Mouse (Mus musculus) myocyte (in vitro differentiated cells): ENCODE results near the gene Dhdds. TPM values are rescaled to one million over a fixed set of nuclear protein-coding genes. Genes with fewer than 3 reads are reported as not detected.
"Not testable (repeated sequence)": the region's sequence is repeated elsewhere in the genome, so short reads cannot be mapped to it uniquely, and the experiment has no call there.

Source experiments
- H3K27me3 ChIP-seq: one replicate; pipeline ENCODE4 v1.6.1; 2011; ENCODE audit not compliant: control insufficient read depth, insufficient read depth, insufficient read length
- H3K36me3 ChIP-seq: one replicate; pipeline ENCODE4 v1.6.1; 2011; ENCODE audit not compliant: control insufficient read depth, insufficient read depth
- H3K4me2 ChIP-seq: one replicate; pipeline ENCODE4 v1.6.1; 2011; ENCODE audit warnings: low read depth, control low read depth
- H3K4me3 ChIP-seq: one replicate; pipeline ENCODE4 v1.5.1; 2011; ENCODE audit warnings: mild to moderate bottlenecking, control low read depth, moderate library complexity
- H3K79me2 ChIP-seq: one replicate; pipeline ENCODE4 v1.6.1; 2011; ENCODE audit not compliant: control insufficient read depth, insufficient read depth
- H3ac ChIP-seq: one replicate; pipeline ENCODE4 v1.6.1; 2011; ENCODE audit not compliant: control insufficient read depth, insufficient read length
- CEBPB ChIP-seq: IDR thresholded peaks from 2 replicates; pipeline ENCODE4 v1.6.1; 2011; ENCODE audit warnings: mild to moderate bottlenecking, moderate library complexity; ENCODE audit not compliant: poor library complexity, insufficient read depth, severe bottlenecking
- E2F4 ChIP-seq: IDR thresholded peaks from one replicate; pipeline ENCODE4 v1.6.1; 2011; ENCODE audit warnings: mild to moderate bottlenecking, control low read depth, moderate library complexity; ENCODE audit not compliant: insufficient read depth
- MAX ChIP-seq: IDR thresholded peaks from one replicate; pipeline ENCODE4 v1.6.1; 2011; ENCODE audit warnings: low read depth, mild to moderate bottlenecking, control low read depth
- MYOD1 ChIP-seq, 3 experiments: IDR thresholded peaks; one replicate each; pipeline ENCODE4 v1.6.1; 2011; ENCODE audit warnings: control low read depth in 2 of 3, low read depth in 2 of 3, mild to moderate bottlenecking in 2 of 3, moderate library complexity in 1 of 3; ENCODE audit not compliant: insufficient read length in 2 of 3, control insufficient read depth in 1 of 3
- MYOG ChIP-seq, 3 experiments: IDR thresholded peaks; one replicate each; pipeline ENCODE4 v1.6.1; 2011; ENCODE audit warnings: control low read depth in 2 of 3, low read depth in 2 of 3, mild to moderate bottlenecking in 2 of 3; ENCODE audit not compliant: insufficient read length in 2 of 3, control insufficient read depth in 1 of 3, insufficient read depth in 1 of 3
- POLR2A ChIP-seq: IDR thresholded peaks from one replicate; pipeline ENCODE4 v1.6.1; 2011; ENCODE audit warnings: low read depth, mild to moderate bottlenecking, control low read depth, moderate library complexity; ENCODE audit not compliant: insufficient read length
- POLR2AphosphoS2 ChIP-seq: IDR thresholded peaks from one replicate; pipeline ENCODE4 v1.6.1; 2011; ENCODE audit warnings: low read depth, control low read depth; ENCODE audit not compliant: insufficient read length
- REST ChIP-seq: IDR thresholded peaks from one replicate; pipeline ENCODE4 v1.6.1; 2011; ENCODE audit warnings: mild to moderate bottlenecking, control low read depth, moderate library complexity; ENCODE audit not compliant: insufficient read depth, insufficient read length
- SRF ChIP-seq: IDR thresholded peaks from one replicate; pipeline ENCODE4 v1.6.1; 2011; ENCODE audit warnings: low read depth; ENCODE audit not compliant: control insufficient read depth, insufficient read length
- TCF12 ChIP-seq: IDR thresholded peaks from one replicate; pipeline ENCODE4 v1.6.1; 2011; ENCODE audit warnings: mild to moderate bottlenecking, control low read depth; ENCODE audit not compliant: poor library complexity, insufficient read depth, severe bottlenecking
- TCF3 ChIP-seq: IDR thresholded peaks from one replicate; pipeline ENCODE4 v1.6.1; 2011; ENCODE audit warnings: low read depth, control low read depth; ENCODE audit not compliant: insufficient read length
- USF1 ChIP-seq: IDR thresholded peaks from one replicate; pipeline ENCODE4 v1.6.1; 2011; ENCODE audit warnings: low read depth, mild to moderate bottlenecking, control low read depth, moderate library complexity
- polyA plus RNA-seq: library from polyadenylated mRNA; unstranded; fragments of >200 nt; fragmentation: generic; extraction: Trizol; gene quantifications from one replicate; pipeline ENCODE4 v1.2.1, GENCODE M21; 2012; ENCODE audit warnings: missing spikeins

Gene Dhdds
- polyA plus RNA-seq, 1 experiment, result 30.5 TPM

DNA sequence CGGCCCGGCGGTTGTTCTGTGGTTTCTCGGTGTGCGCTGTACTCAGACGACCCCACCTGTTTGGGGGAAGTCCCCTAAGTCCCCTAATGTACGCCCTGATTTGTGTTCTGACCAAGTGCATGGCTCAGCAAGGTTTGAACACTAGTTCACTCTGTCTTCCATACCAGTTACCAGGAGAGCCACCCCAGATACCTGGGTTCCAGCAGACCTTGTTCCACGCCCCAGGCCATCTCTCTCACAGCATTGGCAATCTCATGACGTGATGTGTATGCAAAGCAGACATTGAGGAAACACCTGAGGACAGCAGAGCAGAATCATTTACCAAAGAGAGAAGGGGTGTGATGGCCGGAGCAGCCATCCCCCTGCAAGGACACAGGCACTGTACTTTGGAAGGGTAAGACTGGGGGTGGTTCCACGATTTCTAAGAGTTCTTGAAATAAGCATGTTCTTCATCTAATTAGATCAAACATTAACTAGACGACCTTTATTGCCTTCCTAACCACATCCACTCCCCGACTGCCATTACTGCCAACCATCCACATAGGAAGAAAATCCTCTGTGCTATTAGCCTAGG is 9.5 kb downstream of the Dhdds start:
- H3ac ChIP-seq, result no peak overlapping the region
- no peak for TF ChIP-seq USF1
- no peak for TF ChIP-seq REST
- TF ChIP-seq MYOG (IDR thresholded peaks at IDR 0.05; ENCODE audit: control insufficient read depth in 1 of 3, insufficient read depth in 1 of 3, insufficient read length in 2 of 3, low read depth in 2 of 3), result no peak
- TF ChIP-seq POLR2A, result no peak
- no peak for TF ChIP-seq E2F4
- no peak for TF ChIP-seq TCF3
- no peaks in the 10 kb centered on the region for H3K79me2 ChIP-seq
- H3K4me2 ChIP-seq, result no peak overlapping the region
- H3K27me3 ChIP-seq, result no peaks in the 10 kb centered on the region
- no peak overlapping the region for H3K4me3 ChIP-seq
- peaks cover 32% of the 10 kb centered on the region for H3K36me3 ChIP-seq

DNA sequence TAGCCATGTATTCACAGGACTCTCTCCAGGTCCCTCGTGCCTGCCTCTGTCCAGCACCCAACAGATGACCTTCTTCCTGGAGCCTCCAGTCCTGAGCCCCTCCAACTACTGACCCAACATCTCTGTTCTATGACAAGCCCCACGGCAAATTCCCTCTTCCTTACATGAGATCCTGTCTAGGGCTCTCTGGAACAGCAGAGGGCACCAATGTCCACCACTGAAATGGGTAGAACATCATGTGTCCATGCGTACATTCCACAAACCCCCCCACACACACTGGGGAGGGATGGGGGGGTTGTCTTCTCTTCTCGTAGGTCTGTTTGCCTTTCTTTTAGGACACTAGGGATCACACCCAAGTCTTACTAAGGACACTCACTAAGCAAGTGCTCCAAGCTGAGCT is 10.7 kb downstream of the Dhdds start:
- H3K4me3 ChIP-seq, result no peak overlapping the region
- H3K4me2 ChIP-seq, result no peak overlapping the region
- no peak overlapping the region for H3ac ChIP-seq
- H3K27me3 ChIP-seq, result no peaks in the 10 kb centered on the region
- TF ChIP-seq TCF3 (no peak), USF1 (no peak), POLR2A (no peak), CEBPB (no peak), REST (no peak), TCF12 (no peak), POLR2AphosphoS2 (no peak), SRF (no peak), MYOD1 (IDR thresholded peaks at IDR 0.05; ENCODE audit: control insufficient read depth in 1 of 3, insufficient read length in 2 of 3, low read depth in 2 of 3) (no peak), MYOG (IDR thresholded peaks at IDR 0.05; ENCODE audit: control insufficient read depth in 1 of 3, insufficient read depth in 1 of 3, insufficient read length in 2 of 3, low read depth in 2 of 3) (no peak), MAX (no peak), E2F4 (no peak)
- no peaks in the 10 kb centered on the region for H3K79me2 ChIP-seq
- H3K36me3 ChIP-seq, result peaks cover 32% of the 10 kb centered on the region

DNA sequence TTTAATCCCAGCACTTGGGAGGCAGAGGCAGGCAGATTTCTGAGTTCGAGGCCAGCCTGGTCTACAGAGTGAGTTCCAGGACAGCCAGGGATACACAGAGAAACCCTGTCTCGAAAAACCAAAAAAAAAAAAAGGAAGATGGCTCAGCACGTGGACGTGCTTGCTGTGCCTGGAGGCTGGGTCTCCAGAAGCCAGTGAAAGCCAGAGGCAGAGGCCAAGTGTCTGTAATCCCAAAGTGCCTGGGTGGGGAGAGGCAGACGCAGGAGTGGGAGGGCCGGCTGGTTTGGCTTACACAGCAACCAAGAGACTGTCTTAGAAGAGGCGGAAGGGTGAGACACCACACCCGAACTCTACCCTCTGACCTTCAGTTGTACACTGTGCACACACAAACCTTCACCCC is 12.4 kb downstream of the Dhdds start:
- not testable (repeated sequence) for H3K27me3 ChIP-seq, H3K4me3 ChIP-seq, H3K79me2 ChIP-seq, H3ac ChIP-seq, H3K4me2 ChIP-seq
- peaks cover 25% of the 10 kb centered on the region for H3K36me3 ChIP-seq

DNA sequence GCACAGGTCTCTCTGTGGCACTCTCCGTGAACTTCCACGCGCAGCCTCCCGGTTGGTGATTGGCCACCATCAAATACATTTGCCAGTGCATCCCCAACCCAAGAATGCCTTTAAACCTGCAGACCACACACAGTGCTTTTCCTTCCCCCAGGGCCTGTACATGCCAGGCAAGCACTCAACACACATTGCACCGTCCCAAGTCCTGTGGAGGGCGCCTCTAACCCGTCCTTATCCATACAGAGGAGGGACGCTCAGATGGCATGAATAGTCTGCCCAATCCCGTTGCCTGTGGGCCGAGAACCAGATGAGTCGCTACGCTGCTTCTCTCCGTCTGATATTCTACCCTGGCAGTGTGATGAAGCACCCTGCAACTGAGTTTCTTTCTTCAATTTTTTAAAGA is 17.8 kb downstream of the Dhdds start:
- no peaks in the 10 kb centered on the region for H3K27me3 ChIP-seq
- peaks cover 12% of the 10 kb centered on the region for H3K36me3 ChIP-seq
- no peak overlapping the region for H3K4me3 ChIP-seq
- no peaks in the 10 kb centered on the region for H3K79me2 ChIP-seq
- no peak overlapping the region for H3K4me2 ChIP-seq
- no peak overlapping the region for H3ac ChIP-seq
- TF ChIP-seq MYOD1 (IDR thresholded peaks at IDR 0.05; ENCODE audit: control insufficient read depth in 1 of 3, insufficient read length in 2 of 3, low read depth in 2 of 3), result no peak
- no peak for TF ChIP-seq USF1
- no peak for TF ChIP-seq TCF12
- no peak for TF ChIP-seq MYOG (IDR thresholded peaks at IDR 0.05; ENCODE audit: control insufficient read depth in 1 of 3, insufficient read depth in 1 of 3, insufficient read length in 2 of 3, low read depth in 2 of 3)
- no peak for TF ChIP-seq POLR2A
- no peak for TF ChIP-seq POLR2AphosphoS2
- TF ChIP-seq CEBPB, result no peak
- TF ChIP-seq E2F4, result no peak
- TF ChIP-seq REST, result no peak
- TF ChIP-seq TCF3, result no peak
- TF ChIP-seq MAX, result no peak
- TF ChIP-seq SRF, result no peak

DNA sequence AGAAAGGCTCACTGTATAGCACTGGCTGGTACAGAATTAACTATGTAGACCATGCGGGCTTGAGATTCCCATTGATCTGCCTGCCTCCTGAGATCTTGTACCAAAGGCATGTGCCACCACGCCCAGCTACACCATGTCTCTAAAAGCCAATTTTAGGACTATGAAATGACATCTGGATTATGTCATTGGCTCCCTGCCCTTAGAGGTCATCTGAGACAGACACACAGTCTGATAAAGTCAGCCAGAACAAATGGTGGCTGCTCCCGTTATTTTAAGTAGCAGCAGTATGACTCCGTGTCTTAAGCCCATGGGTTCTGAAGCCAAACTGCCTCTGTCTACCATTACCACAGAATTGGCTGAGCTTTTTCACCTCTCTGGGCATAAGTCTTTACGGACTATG is 20.2 kb downstream of the Dhdds start:
- no peak overlapping the region for H3K4me3 ChIP-seq
- H3K4me2 ChIP-seq, result peak overlapping the region; percentile 35
- no peak for TF ChIP-seq REST
- TF ChIP-seq SRF, result no peak
- no peak for TF ChIP-seq MYOD1 (IDR thresholded peaks at IDR 0.05; ENCODE audit: control insufficient read depth in 1 of 3, insufficient read length in 2 of 3, low read depth in 2 of 3)
- TF ChIP-seq USF1, result no peak
- TF ChIP-seq TCF3, result no peak
- no peak for TF ChIP-seq MYOG (IDR thresholded peaks at IDR 0.05; ENCODE audit: control insufficient read depth in 1 of 3, insufficient read depth in 1 of 3, insufficient read length in 2 of 3, low read depth in 2 of 3)
- TF ChIP-seq POLR2A, result no peak
- no peak for TF ChIP-seq MAX
- no peak for TF ChIP-seq CEBPB
- TF ChIP-seq TCF12, result no peak
- no peak for TF ChIP-seq POLR2AphosphoS2
- TF ChIP-seq E2F4, result no peak
- no peak overlapping the region for H3ac ChIP-seq
- H3K36me3 ChIP-seq, result peaks cover 10% of the 10 kb centered on the region
- H3K27me3 ChIP-seq, result no peaks in the 10 kb centered on the region
- no peaks in the 10 kb centered on the region for H3K79me2 ChIP-seq
